Mouse (Mus musculus) left cerebral cortex, postnatal 25 days (tissue): ENCODE data around the gene Lmx1a. TPM values are rescaled to one million over a fixed set of nuclear protein-coding genes. Genes with fewer than 3 reads are reported as not detected.

Experiments used
- DNase-seq, 2 experiments: peaks; one replicate each; pipeline ENCODE4 v3.0.0; 2022; ENCODE audit warnings: low spot score in 2 of 2, mixed read lengths in 1 of 2
- intact Hi-C: fragments of 180-260 bp; cut with DNase I; formaldehyde crosslinking; loops from one replicate; pipeline ENCODE4 v1.15.1; 2025
- total RNA-seq, 2 experiments: library from RNA; stranded (reverse); gene quantifications; 2 replicates each; pipeline ENCODE4 v1.2.3; 2021

Gene Lmx1a
- total RNA-seq: under 1 TPM in 1 of 2 experiments, not detected in 1; 0.28 TPM

GRCm38 (mm10) chr1:167689232-167689261 lies at the start of gene Lmx1a:
Gene Lmx1a (plus strand): TSS chr1:167689237.
- DNase-seq: no peak
- intact Hi-C loops: no loop called here

DNA sequence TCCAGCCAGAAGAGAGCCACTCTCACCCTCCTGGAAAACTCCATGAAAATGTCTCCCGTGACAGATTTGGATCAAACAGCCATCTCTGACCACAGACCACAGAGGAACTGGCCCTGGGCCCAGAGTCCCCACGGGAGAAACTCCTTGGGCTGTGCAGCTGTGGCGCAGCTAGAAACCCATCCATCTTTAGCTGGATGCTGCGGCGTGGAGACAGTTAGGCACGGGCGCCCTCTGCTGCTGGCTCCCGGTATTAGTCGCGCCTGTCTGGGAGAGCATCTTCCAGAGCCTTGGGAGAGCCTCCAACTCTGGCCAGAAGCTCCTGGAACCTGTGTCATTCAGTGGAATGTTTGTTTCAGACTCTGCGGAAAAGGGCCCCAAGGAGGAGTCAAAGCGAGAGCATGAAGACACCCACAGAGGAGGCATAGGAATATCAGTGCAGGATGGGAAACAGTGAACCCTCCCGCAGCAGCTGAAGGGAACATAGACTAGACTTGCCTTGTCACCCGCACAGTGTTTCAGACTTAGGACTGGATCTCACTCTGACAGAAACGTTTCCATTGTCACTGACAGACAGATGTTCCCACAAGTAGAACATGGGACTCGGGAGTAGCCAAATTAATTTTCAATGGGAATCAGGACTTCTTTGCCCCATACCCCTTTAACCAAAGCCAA lies 44.0 kb upstream of the Lmx1a start:
- intact Hi-C loops: no loop called here
- peak; percentile 84 to 89 for DNase-seq

- no peak for DNase-seq
- intact Hi-C loops: no loop called here
These were observed 40.4 kb upstream of the Lmx1a start for GRCm38 (mm10) chr1:167648670-167649069.

DNA sequence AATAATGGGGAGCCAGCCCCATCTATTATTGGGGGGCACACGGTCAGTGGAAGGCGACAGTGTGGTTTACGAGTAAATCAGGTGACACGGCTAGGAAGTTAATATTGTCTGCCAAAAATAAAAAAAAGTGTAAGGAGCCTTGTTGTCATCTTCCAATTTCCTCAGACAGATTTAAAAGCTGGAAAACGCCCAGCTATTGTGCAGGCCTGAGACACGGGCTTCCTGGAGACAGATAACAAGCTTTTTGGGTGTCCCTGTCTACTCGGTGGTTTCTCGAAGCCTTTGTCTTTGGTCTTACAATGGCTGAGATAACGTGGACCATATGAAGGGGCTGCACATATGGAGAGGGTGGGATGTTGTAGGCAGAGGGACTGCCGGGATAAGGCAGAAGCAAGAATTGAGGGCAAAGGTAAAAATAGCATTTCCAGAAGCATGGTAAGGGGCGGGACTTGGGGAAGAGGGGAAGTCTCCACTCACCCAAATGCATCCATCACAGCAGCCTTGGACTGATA lies 39.9 kb upstream of the Lmx1a start:
- no peak for DNase-seq
- intact Hi-C loops: no loop called here

DNA sequence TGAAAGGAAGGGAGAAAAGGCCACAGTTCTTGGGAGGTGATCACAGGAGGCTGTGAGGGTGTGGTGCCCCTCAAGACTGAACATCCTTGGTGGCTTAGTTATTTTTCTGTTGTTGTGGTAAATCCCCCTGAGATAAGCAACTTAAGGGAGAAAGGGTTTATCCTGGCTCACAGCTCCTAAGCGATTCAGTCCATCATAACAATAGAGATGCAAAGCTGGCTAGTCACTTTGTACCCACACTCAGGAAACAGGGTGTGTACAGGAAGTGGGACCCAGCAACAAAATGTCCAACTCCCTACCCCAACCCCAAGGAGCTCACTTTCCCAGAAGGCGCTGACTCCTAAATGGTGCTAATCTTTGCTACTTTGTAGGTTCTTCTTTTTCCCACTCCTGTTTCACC lies 36.7 kb upstream of the Lmx1a start:
- intact Hi-C loops: no loop called here
- DNase-seq: no peak

- intact Hi-C loops: no loop called here
- DNase-seq: no peak
These were observed 30.0 kb upstream of the Lmx1a start for GRCm38 (mm10) chr1:167659065-167659464.

GRCm38 (mm10) chr1:167660521-167661101 lies 28.4 kb upstream of the Lmx1a start:
- intact Hi-C loops: no loop called here
- DNase-seq: peak; percentile 16 to 46

- intact Hi-C loops: no loop called here
- DNase-seq: no peak
These were observed 27.9 kb upstream of the Lmx1a start for GRCm38 (mm10) chr1:167661123-167661522.

DNA sequence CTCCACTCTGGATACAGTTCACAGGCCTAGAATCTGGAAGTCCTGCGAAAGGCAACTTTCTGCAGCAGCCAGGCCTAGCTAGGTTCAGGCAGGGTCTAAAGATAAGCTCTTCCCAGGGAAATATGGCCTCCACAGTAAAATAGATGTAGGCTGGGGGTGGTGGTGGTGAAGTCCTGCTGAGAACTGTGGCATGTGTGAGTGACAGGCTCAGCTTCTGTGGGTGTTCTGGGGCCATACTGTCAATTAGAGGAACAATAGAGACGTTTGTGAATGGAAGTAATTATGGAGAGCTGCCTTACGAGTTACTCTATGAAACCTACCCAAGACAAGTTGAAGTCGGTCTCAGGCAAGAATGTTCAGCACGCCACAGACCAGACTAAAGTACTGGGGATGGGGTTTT lies 25.9 kb upstream of the Lmx1a start:
- intact Hi-C loops: no loop called here

DNA sequence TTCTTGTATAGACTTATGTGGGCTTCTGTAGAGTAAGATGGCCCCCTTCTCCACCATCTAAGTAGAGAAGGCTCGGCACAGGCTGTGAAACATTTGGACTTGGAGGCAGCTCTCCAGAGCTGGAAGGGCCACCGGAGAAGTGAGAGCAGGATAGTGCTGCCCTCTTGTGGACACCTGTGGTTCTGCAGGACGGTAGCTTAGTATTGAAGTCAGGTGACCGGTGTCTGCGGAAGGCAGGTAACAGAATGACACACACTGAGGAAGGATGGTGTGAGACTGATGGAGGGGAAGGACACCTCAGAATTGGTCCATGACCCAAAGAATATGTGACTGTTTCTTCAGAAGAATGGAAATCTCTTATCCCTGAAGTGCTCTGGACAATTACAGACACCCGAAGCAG lies 19.2 kb upstream of the Lmx1a start:
- intact Hi-C loops: loop anchor here (5.0 kb wide), 1 partner anchor 228 kb away; no protein-coding TSS in a partner anchor

More for the DNA sequence above, 25.9 kb upstream of the Lmx1a start:
- DNase-seq: no peak

DNA sequence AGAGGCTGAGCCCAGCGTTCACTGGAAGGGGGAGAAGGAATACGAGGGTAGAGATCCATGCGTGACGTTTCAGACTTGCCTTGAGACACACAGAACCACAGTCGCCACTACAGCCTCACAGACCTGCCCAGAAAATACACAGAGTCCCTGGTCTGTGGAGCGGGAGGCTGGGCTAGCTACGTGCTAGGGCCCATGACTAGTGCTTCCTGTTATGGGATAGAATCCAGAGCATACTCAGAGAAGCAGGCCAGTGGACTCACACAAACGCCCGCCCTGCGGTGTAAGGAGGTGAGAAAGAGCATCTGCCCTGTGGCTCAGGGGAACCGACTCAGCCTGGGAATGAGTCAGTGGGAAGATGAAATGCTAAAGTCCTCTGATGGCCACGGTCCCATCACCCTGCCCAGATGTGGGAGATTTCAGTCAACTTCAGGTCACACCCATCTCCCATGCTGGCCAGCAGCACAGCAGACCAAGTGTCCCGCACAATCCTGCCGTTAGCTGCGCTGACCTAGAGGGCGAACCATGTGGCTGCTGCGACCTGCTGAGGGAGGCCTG lies 16.5 kb upstream of the Lmx1a start:
- intact Hi-C loops: no loop called here
- DNase-seq: no peak

More for the DNA sequence above, 19.2 kb upstream of the Lmx1a start:
- peak; percentile 47 to 58 for DNase-seq

- no peak for DNase-seq
- intact Hi-C loops: no loop called here
These were observed 10.0 kb upstream of the Lmx1a start for GRCm38 (mm10) chr1:167679061-167679460.

DNA sequence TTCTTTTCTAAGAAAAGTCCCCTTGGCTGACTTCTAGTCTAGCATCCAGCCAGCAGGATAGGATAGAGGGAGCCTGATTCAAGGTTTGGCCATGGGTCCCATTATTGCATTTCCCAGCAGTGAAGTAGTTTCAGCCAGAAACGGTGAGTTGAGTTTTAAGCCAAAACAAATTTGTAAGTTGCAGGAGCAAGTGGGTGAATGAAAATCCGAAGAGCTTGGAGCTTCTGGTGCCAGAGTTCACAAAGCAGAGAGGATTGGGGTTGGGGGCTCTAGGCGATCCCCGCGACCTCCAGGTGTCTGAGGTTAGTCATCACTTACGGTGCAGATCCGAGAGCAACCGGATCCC lies 1.1 kb upstream of the Lmx1a start:
- DNase-seq: no peak
- intact Hi-C loops: no loop called here

DNA sequence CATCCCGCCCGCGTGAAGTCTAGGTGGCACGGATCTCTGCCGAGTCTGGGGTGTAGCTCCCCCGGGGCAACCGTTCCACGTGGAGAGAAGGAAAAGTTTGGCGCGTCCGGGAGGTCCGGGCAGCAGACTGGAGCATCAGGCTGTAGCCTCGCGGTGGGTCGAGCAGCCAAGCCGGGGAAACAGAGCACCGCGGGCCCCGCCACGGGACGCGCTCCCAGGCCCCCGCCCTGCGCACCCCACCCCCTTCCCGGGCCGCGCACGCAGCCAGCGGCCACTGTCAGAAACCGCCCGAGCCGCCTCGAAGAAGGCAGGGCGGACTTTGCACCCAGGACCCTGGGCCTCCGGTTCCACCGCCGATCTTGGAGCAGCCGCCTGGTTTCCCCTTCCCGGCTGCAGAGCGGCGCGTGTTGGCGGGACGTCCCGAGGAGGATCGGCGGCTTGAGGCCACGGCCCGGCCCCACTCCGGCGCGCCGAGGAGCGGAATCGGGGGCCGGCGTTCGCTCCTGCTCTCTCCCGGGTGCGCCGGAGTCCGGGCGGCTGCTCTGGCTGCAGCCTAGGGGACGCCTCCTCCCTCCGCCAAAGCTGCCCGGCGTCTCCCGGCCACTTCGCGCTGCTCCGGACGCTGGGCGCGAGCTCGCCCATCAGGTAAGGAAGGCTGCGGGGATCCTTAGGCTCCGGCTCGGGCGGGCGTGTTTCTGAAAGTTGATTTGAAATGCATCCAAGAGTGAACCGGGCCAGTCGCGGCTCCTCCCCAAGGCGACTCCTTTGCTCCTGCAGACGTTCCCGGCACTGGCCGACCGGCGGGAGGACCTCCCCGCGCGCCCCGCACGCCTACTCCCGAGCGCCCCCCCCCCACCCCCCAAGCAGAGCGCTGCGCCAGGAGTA lies 448 bp upstream of the Lmx1a start:
- intact Hi-C loops: no loop called here
- no peak for DNase-seq

- intact Hi-C loops: loop anchor here (5.0 kb wide), 1 partner anchor 93 kb away; no protein-coding TSS in a partner anchor
These were observed 463 bp downstream of the Lmx1a start for GRCm38 (mm10) chr1:167689262-167690137.

GRCm38 (mm10) chr1:167690138-167690710 lies 1.2 kb downstream of the Lmx1a start:
- DNase-seq: no peak
- intact Hi-C loops: loop anchor here (5.0 kb wide), 1 partner anchor 92 kb away; no protein-coding TSS in a partner anchor

More at GRCm38 (mm10) chr1:167689262-167690137, 463 bp downstream of the Lmx1a start:
- no peak for DNase-seq

- no peak for DNase-seq
- intact Hi-C loops: loop anchor here (5.0 kb wide), 1 partner anchor 91 kb away; no protein-coding TSS in a partner anchor
These were observed 1.9 kb downstream of the Lmx1a start for GRCm38 (mm10) chr1:167690716-167691550.

DNA sequence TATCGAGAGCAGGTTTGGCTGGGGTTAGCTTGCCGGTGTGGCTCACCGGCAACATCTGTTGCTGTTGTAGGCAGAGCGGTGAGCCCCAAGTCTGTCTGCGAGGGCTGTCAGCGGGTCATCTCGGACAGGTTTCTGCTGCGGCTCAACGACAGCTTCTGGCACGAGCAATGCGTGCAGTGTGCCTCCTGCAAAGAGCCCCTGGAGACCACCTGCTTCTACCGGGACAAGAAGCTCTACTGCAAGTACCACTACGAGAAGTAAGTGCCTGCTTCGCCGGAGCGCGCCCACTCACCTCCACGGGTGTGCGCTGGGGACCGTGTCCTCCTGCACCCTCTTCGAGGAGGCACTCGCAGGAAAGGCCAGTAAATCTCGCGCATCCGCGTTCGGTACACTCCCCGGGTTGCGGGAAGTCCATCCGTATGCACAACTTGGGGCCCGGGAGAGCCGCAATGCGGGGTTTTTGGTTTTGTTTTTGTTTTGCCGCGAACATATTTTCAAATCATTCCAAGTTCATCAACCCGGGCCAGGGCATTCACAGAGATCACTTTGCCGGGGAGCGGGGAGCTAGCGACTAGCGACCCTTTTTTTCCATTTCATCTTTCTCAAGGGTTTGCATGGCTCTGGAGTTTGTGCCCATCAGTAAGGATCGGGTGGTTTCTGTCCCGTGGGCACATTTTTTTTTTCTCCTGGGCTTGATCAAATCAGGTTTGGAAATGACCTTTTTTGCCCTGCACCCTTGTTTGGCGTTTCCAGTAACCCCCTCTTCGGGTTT lies 3.1 kb downstream of the Lmx1a start:
- intact Hi-C loops: loop anchor here (5.0 kb wide), 1 partner anchor 90 kb away; no protein-coding TSS in a partner anchor
- no peak for DNase-seq
